Mouse (Mus musculus) E14TG2a.4 (cell line): ENCODE data around the gene Stambpl1.

Experiments
- H3K27me3 ChIP-seq: 2 replicates; pipeline ENCODE4 v1.6.1; 2014; ENCODE audit warnings: low read length, control low read depth; ENCODE audit not compliant: insufficient read depth
- H3K36me3 ChIP-seq: 2 replicates; pipeline ENCODE4 v1.6.1; 2014; ENCODE audit warnings: low read length, control low read depth; ENCODE audit not compliant: insufficient read depth
- H3K4me1 ChIP-seq: replicated peaks from 2 replicates; pipeline ENCODE4 v1.6.1; 2014; ENCODE audit warnings: low read depth, low read length, control low read depth
- H3K4me3 ChIP-seq: replicated peaks from 2 replicates; pipeline ENCODE4 v1.5.1; 2014; ENCODE audit warnings: mild to moderate bottlenecking, low read length
- H3K9me3 ChIP-seq: 2 replicates; pipeline ENCODE4 v1.6.1; 2014; ENCODE audit warnings: low read length, control low read depth
- CTCF ChIP-seq: conservative IDR thresholded peaks from 2 replicates; pipeline ENCODE4 v1.5.1; 2014; ENCODE audit warnings: low read length
- NANOG ChIP-seq: IDR thresholded peaks from 2 replicates; pipeline ENCODE4 v1.6.1; 2014; ENCODE audit warnings: borderline replicate concordance, low read length, mixed read lengths
- POU5F1 ChIP-seq: IDR thresholded peaks from 2 replicates; pipeline ENCODE4 v1.6.1; 2014; ENCODE audit warnings: low read length, borderline replicate concordance

Stambpl1 gene

GRCm38 (mm10) chr19:34288696-34289095, 96.7 kb downstream of the Stambpl1 start:
- Histone ChIP-seq H3K4me3 (no peak overlapping the region), H3K27me3 (peaks cover 39% of the 10 kb centered on the region), H3K9me3 (no peaks in the 10 kb centered on the region), H3K36me3 (no peaks in the 10 kb centered on the region), H3K4me1 (peaks cover 12% of the 10 kb centered on the region)
- TF ChIP-seq CTCF = no peak
- TF ChIP-seq POU5F1 = no peak
- TF ChIP-seq NANOG = no peak
